Mouse (Mus musculus) monocyte, adult 5-6 weeks (primary cell): Measurements from ENCODE around the gene Brf1. TPM values are rescaled to one million over a fixed set of nuclear protein-coding genes. Genes with fewer than 3 reads are reported as not detected.

Experiments
- ATAC-seq: fragments of 153-309, 156-312 bp; replicated peaks from 2 replicates; pipeline ENCODE4 v1.8.0; 2017; ENCODE audit warnings: mild to moderate bottlenecking; ENCODE audit not compliant: low TSS enrichment, insufficient number of reproducible peaks, severe bottlenecking, poor library complexity, low FRiP score
- total RNA-seq: library from RNA; stranded (forward); fragments of 200-1000, 200-491, 200-594 nt; gene quantifications from 3 replicates; pipeline ENCODE4 v1.2.3, GENCODE M21; 2017

Brf1 gene
- total RNA-seq, 1 experiment from 2014 or later: 109 TPM

- ATAC-seq: no peak
Measured at GRCm38 (mm10) chr12:113023082-113023481, 22.6 kb upstream of the Brf1 start.

- ATAC-seq: no peak
Measured at GRCm38 (mm10) chr12:113021488-113021887, 21.0 kb upstream of the Brf1 start.

GRCm38 (mm10) chr12:113018763-113019162 lies 18.3 kb upstream of the Brf1 start:
- ATAC-seq: no peak

- ATAC-seq: no peak
Measured at GRCm38 (mm10) chr12:113017429-113017984, 17.0 kb upstream of the Brf1 start.

GRCm38 (mm10) chr12:113016976-113017375 lies 16.5 kb upstream of the Brf1 start:
- no peak for ATAC-seq

- ATAC-seq: no peak
Measured at GRCm38 (mm10) chr12:113015956-113016355, 15.5 kb upstream of the Brf1 start.

- ATAC-seq: peak; percentile 48
Measured at GRCm38 (mm10) chr12:113014561-113015556, 14.4 kb upstream of the Brf1 start.

GRCm38 (mm10) chr12:113013604-113014558 lies 13.4 kb upstream of the Brf1 start, which contains the start of gene Pacs2:
TSS of gene Pacs2 (plus strand) at chr12:113014508.
- peak; percentile 59 for ATAC-seq

- ATAC-seq: no peak
Measured at GRCm38 (mm10) chr12:113013021-113013491, 12.6 kb upstream of the Brf1 start.

- ATAC-seq: no peak
Measured at GRCm38 (mm10) chr12:113012443-113012842, 11.9 kb upstream of the Brf1 start.

GRCm38 (mm10) chr12:113011702-113012360 lies 11.3 kb upstream of the Brf1 start:
- ATAC-seq: no peak

GRCm38 (mm10) chr12:113004993-113005392 lies 4.5 kb upstream of the Brf1 start:
- no peak; the same call in 1 of the 2 replicates for ATAC-seq

- ATAC-seq: no peak
Measured at GRCm38 (mm10) chr12:113004011-113004410, 3.5 kb upstream of the Brf1 start.

- ATAC-seq: no peak
Measured at GRCm38 (mm10) chr12:113002667-113003066, 2.2 kb upstream of the Brf1 start.

GRCm38 (mm10) chr12:113001133-113001474 lies 600 bp upstream of the Brf1 start:
- no peak for ATAC-seq

GRCm38 (mm10) chr12:112999569-113000293 lies 773 bp downstream of the Brf1 start:
- ATAC-seq: 0 out of 2 replicates have a peak, but pooled peaks have one; percentile 11

- ATAC-seq: no peak
Measured at GRCm38 (mm10) chr12:112994153-112994552, 6.4 kb downstream of the Brf1 start.

GRCm38 (mm10) chr12:112991444-112991843 lies 9.1 kb downstream of the Brf1 start:
- no peak for ATAC-seq
